Mouse (Mus musculus): ENCODE measurements at regions not wholly inside any gene's neighbourhood (a gene's known extent, or its start where the extent isn't known, plus 50 kb on each side); places are given as distances from the start of the nearest gene placed in this dataset.
"Not testable (repeated sequence)": the region's sequence is repeated elsewhere in the genome, so short reads cannot be mapped to it uniquely, and the experiment has no call there.

DNA sequence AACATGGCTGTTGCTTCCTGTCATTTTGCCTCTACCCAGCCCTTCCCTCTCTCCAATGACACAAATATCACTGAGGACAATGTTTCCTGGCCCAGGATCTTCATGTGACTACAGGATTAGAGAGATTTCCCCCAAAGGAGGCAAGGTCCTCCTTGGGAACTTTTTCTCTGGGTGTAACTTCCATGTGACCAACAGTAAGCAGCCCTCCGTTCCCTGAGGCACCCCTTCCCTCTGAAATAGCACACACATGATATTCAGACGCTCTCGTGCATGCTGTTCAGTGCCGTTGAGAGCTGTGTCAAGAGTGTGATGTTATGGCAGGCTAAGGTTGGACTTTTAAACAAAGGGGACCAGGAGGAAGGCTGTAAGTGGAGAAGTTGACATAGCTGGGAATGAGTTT is 169.2 kb upstream of the Otx2 start:
- no peak for DNase-seq

DNA sequence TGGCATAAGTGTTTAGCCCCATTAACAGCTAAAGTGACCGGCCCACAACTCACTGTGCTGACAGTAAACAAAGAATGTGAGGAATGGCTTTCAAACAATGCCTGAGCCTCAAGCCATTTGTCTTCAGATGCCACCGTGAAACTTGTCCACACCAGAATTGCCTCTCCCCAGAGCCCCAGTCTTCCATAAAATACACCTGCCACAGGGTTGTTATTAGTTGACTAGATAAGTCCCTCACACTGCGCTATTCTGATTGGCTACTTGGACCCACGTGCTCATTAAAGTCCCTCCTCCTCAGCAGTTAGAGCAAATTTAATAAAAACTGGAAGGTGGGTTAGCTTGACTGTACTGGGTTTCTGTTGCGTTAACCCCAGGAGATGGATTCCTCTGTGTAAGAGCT is 167.7 kb upstream of the Otx2 start:
- no peak for DNase-seq

DNA sequence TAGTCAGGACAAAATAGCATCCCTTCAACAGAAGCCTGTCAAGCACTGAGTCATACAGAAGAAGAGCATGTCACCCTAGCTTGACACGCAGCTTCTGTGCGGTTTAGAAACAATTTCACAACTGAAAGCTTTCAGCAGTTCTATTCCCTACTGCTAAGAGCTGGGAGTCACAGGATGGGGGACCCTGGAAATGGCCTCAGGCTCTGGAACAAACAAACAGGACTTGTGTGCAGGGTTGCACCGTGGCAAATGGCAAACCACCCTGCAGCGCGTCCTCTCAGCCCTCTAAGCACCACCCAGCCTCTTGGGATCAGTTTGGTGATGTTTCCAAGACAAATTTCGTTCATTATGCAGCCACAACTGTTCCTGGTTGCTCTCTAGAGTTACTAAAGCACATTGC is 163.6 kb upstream of the Otx2 start:
- DNase-seq, result no peak

DNA sequence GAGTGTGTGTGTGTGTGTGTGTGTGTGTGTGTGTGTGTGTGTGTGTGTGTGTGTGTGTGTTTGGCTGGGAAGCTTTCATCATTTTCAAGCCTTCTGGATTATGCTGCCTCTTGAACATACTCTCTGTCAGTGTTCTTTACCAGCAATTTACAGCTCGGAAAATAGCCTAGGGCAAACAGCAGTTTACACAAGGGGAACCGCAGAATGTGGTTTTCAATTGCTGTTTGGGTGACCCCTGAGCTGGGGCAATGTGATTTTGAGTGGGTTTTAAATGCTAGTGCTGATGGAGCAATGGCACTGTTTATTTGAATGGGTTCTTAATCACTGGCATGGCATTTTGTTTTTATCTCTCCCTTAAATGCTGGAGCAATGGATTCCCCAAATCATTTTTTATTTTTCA is 162.5 kb upstream of the Otx2 start:
- DNase-seq, result peak; percentile 6

DNA sequence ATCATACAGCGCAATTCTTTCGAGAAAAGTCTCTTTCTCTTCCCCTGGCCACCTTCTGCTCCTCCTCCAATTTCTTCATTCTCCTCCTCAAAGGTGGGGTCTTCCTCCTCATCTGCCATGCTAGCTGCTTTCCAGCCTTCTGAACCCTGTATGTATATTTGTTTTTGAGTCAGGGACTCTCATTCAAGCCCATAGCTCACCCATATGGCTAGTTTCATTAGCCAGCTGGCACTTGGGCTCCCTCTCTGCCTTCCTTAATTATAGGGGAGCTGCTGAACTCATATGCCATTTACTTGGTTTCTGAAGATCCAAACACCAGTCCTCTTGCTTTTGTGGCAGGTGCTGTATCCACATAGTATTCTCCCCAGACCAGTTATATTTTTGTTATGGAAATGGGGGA is 160.8 kb upstream of the Otx2 start:
- DNase-seq, result no peak

DNA sequence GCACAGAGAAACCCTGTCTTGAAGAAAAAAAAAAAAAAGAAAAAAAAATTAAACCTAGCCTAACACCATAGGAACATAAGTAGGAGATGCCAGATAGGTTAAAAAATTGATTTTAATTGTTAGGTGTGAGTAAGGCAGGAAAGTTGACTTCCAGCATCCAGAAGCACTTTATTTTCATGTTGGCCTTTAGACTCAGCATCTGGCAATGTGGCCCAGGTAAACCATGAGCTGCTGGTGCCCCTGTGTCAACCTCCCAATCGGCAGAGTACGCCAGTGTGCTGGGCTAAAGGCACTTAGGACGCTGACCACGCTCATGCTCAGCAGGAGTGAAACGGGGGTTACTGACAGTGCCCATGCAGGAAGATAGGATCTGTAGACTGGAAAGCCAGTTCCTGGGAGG is 152.8 kb upstream of the Otx2 start:
- DNase-seq, result no peak

DNA sequence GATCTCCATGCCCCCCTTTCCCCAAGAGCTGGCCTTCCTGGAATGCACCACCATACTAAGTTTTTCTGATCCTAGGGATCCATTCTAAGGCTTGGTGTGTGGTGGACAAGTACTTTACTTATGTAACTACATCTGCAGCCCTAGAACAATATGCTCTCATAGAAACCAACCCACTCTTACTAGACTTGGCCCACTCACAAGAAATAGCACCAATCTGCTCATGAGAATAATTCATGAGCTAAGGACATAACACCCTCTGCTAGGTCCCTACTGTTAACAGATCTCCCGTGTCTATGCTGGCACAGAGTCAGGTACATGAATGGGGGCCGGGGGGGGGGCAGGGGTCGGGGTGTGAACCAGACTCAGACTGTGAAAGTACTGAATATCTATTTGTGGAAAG is 150.8 kb upstream of the Otx2 start:
- no peak for DNase-seq

DNA sequence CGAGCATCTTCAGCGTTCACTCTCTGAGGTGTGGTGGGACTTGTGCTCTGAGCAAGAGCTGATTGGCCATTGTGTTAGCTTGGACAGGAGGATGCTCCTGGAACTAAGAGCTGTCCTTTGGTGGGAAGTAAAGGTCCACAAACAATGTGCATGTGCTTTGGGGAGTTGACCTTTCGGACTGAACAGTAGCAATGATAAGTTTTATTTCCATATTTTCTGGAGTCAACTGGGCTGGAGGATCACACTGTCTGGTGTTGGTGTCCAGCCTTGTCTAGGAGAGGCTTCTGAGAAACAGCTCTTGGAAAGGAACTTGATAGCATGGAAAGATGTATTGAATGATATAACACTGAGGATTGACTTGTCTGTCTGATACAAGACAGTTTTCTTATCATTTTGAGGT is 142.3 kb upstream of the Otx2 start:
- DNase-seq, result no peak

DNA sequence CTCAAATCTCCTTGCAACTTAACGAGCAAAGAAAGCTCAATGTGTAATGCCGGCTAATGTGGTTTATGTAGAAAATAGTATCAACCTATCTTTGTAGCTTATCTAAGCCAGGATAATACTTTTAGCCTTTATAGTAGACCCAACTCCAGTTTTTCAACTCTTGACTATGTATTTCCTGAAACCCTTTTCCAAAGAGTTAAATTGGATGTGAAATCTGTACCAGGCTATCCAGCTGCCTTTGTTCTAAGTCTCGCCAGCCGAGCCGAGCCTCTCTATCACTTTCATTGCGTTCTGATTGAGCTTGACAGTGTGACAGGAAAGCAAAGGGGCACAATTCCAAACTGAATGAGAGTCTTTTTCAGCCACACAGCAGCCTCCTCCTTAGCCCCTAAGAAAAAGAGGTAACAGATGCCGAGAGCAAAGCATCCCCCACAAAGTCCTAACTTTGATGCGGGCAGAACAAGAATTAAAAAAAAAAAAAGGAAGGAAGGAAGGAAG is 141.7 kb upstream of the Otx2 start:
- DNase-seq, result no peak

DNA sequence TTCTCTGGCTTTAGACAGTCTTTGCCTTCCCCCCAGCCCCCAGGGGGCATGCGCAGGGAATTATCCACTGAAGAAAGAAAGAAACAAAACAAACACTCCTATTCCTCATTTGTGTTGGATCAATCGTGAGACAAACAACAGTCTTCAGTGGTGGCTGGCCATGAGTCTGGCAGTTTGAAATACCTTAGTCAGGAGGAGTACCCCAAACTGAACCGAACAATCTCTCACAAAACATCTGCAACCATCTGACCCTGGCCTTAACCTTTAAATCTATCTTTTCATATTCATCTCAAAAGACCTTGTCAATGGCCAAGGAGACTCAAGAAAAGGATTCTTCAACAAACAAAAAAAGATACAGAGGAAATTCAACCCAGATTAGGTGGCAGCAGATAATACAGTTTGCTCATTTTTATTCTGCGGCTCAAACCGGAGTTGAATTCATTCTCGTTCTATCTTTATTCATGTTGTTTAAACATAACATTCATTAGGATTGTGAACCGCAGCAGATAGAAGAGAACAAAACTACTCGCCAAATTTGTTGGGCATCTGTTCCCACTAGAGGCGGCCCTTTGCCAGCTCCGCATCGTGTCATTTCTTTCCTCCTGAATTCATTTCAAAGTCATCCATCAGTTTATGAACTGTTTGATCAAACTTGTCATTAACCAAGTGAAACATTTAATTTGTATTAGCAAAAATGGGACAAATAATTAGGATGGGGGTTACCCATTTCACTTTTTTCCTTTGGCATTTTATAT is 139.3 kb upstream of the Otx2 start:
- no peak for DNase-seq

DNA sequence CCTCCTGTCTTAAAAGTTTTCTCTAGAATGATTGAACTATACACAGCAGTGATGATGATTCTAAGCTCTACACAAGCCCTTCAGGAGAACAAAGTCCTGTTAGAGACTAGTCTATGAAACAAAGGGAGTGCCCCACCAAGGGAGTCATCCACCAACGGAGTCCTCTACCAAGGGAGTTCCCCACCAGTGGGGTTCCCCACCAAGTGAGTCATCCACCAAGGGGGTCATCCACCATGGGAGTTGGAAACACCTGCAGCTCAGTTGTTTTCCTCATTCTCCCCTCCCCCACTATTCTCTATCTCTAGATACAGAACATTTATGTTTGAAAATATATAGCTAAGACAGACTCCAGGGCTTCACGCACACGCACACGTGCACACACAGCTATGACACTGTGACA is 130.5 kb upstream of the Otx2 start:
- no peak for DNase-seq

DNA sequence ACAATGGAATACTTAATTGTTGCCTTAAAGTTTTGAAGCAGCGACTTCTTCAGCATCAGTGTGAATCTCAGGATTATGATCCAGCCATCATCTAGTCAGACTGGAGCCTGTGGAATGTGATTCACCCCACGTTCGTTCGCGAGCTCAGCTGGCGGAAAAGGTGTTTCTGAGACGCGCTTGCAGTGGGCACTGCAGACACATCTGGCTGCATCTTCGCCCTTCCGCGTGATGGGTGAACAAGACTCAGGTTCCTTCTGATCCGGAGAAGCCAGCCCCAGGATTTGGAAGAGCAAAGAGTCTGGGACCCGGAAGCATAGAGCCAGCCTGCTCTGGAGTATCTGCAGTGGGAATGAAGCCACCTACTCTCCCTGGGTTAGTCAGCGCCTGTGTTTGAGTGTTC is 127.7 kb upstream of the Otx2 start:
- no peak for DNase-seq

DNA sequence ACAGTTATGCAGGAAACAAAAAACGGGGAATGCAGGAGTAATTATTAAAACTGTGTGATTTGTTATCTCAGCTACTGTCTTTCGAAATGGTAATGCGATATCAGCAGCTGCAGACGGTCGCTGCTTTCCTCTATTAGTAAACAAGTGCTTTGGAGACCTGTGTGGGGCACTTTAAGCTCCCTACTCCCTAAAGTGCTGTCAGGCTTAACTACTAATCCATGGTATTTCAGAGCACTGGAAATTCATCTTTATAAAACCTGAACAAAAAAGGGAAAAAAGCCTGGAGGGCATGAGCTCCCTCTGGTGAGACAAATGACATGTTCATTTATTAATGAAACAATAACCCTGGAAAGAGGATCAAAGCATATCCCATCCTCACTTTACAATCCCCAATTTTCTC is 127.2 kb upstream of the Otx2 start:
- no peak for DNase-seq

DNA sequence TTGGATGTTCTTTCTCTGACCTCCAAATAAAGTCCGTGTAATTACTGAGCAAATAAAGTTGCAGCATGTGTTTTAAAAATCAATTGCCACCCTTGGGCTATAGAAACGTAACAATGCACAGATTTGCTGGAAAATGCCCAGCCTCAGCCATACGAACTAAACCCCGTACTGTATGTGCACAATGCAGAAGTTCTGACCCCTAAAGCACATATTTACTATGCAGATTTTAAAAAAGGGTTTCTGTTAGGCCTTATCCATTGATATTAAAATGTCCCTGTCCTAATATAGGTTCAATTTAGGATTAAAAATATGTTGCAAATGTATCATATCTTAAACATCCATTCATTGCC is 126.5 kb upstream of the Otx2 start:
- DNase-seq, result no peak

DNA sequence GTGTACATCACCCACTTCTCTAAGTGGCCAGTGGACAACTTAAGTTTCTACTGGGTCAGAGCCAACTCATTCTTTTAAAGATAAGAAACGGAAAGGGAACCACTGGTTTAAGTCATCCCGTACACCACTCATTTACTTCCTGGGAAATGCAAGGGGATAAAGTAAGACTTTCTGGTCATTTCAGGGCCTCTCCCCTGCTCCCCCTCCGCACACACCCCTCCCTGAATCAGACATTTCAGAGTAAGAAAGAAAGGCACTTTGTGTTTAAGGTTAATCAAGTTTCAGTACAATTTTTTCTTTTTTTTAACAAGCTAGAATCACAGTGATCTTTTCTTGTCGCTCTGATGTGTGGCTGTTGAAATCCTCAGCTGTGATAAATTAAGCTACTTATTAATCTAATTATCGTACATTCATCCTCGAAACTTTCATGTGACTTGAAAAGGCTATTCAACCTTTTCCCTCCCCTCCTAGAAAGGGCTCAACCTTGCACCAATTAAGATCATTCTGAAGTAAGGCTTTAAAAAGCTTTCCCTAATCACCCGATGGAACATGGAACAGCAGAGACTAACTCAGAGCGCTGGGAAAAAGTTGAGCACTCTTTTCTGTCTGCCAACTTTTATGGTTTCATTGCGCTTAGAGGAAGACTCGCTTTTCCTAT is 126.0 kb upstream of the Otx2 start:
- no peak for DNase-seq

DNA sequence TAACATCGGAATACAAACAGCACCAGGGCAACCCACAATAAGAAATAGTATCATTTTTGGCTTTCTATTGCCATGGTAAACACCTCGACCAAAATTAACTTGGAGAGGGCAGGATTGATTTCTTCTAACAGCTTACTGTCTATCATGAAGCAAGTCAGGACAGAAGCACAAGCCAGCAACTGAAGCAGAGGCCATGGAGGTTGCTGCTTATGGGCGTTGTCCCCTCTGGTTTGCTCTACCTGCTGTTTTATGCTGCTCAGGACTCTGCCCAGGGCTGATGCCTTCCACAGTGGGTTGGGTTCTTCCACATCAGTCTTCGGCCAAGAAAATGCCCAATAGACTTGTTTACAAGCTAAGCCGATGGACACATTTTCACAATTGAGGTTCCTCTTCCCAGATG is 117.9 kb upstream of the Otx2 start:
- no peak for DNase-seq

DNA sequence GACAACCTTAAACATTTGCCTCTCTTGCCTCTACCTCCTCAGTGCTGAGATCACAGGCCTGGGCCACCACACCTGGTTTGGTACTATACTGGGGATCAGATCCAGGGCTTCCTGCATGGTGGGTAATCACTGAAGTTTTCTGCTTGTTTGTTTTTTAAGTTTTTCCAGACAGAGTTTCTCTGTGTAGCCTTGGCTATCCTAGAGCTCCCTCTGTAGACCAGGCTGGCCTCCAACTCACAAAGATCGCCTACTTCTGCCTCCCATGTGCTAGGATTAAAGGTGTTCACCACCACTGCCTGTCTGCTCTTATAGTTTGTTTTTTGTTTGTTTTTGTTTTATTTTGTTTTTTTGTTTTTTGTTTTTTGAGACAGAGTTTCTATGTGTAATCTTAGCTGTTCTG is 105.7 kb upstream of the Otx2 start:
- DNase-seq, result no peak

DNA sequence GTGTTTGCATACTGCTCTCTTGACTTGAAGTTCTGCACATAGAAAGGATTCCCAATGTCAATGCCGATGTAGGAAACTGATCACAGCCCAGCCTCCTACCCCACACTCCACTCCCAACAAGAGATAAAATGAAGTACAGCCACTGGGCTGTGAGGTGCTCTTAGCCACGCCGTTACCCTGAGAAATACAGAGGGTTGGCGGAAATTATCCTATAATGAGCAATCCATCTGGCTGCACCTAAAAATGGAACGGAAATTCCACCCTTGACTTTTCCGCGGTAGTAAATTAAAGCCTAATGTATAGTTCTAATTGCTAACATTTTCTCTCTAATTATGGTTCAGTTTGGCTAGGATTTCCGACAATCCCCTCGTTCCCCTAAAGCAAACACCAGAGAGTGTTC is 97.2 kb upstream of the Otx2 start:
- no peak for DNase-seq

DNA sequence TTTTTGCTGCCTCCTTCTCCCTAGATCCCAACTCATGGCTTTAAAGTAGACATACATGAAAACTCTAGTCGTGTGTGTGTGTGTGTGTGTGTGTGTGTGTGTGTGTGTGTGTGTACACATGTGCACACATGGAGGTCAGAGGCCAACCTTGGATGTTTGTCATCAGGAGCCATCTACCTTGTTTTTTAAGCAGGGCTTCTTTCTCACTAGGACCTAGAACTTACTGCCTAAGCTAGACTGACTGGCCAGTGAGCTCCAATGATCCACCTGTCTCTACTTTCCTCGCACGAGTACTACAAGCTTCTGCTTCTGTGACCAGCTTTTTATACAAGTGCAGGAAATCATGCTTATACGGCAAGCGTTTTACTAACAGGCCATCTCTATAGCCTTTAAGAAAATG is 89.1 kb upstream of the Otx2 start:
- DNase-seq, result no peak

DNA sequence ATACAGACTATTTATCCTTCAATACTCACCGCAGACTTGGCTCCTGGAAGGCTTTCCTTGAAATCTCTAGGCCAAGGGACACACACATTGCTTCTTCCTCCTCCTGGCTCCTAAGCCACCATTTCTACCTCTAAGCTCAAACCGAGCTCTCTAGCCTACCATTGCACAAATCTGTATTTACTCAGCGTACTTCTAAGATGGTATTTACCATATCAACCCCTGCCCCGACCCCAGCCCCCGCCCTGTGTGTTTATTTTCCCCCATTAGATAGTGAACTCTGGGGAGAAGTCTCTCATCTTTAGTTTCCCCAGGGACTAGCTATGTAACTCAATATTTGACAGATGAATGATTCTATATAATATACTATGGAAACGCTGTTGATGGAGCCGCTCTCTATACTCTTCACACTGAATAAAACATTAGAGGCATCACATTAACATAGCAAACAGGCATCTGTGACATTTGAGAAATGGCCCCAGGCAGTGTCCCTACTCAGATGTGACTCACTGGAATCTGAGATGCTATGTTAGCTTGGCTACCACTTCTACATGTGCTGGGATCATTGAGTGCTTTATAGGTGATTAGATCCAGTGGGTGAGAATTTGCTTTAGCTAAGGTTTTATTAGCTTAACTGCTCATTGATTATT is 87.5 kb upstream of the Otx2 start:
- DNase-seq, result no peak

DNA sequence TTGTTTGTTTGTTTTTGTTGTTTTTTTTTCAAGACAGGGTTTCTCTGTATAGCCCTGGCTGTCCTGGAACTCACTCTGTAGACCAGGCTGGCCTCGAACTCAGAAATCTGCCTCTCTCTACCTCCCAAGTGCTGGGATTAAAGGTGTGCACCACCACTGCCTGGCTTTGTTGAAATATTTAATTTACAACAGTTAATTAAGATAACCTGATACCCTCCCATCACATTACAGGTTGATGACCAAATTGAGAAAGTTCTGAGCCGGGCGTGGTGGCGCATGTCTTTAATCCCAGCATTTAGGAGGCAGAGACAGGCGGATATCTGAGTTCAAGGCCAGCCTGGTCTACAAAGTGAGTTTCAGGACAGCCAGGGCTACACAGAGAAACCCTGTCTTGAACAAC is 81.5 kb upstream of the Otx2 start:
- DNase-seq, result not testable (repeated sequence)

DNA sequence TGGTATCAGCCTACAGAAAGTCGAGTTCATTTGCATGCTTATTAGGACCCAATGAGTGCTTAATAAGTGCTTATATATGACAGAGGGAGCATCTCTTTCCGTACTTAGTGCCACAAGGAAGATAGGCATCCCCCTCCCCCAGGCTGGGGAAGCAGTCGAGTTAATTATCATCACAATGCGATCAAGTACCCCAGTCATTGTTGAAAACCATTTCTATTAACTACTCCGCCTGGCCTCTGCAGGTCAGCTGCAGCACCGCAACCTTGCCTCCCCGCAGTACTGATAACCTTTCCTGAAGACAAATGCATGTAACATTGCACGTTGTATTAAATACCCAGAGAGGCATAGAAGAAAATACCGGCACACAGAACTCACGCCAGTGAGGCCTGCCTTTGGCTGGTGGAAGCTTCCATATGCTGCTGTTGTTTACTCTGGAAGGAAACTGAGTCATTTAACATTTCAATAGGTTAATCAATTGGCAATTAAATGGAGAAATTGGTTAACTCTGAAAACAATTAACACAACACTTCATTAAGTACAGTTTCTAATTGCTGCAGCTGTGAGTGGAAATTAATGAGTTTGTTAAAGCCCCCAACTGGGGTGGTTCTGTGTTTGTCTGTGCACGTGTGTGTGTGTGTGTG is 80.6 kb upstream of the Otx2 start:
- DNase-seq, result no peak

DNA sequence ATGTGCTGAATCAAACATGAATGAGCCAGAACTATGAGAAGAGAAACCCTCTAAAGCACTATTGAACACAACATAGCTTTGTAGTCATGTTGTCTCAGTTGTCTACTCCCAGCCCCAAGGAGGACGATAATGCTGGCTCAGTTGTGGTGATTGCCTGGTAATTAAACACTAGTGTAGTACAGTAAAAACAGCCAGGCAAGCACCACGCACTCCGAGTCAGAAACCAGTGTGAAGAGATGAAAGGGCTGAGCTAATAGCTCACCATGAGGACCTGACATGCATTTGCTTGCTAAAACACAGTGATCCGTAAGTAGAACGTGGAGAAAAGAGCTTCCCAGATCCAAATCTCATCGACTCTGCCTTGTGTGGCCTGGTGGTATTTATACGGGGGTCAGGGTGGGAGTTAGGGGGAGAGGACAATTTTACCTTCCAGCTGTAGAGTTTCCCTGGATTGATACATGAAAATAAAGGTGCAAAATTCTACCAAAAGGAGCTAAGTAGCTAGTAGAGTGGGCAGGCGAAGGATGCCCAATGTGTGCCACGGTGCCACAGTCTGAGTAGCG is 80.0 kb upstream of the Otx2 start:
- DNase-seq, result no peak

DNA sequence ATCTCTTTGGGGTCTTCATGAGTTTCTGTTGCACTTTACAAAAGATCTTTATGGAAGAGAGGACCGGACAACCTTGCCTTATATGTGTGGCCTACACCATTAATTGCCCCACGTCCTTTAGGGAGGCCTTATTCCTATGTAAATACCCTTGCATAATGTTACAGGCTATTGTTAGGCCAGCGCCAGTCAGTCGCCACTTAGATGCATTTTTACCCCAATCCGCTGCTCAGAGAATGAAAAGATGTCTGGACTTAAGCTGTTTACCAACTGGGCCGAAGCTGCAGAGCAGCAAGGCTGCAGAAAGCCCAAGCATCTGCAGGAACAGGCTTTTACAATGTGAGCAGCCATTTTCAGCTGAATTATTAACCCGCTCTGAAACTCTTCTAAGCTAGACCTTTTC is 79.5 kb upstream of the Otx2 start:
- no peak for DNase-seq

All from kidney, adult 11 months (tissue).